In genomic region chr7:4125306-4125705, GRCm38 (mm10) we compare ENCODE assay signal across 10 mouse cellular contexts. TPM values are rescaled to one million over a fixed set of nuclear protein-coding genes. Genes with fewer than 3 reads are reported as not detected.
DNase-seq lines count a peak whose midpoint lies in the region; ATAC-seq and TF ChIP-seq lines count a peak whose summit lies in the region.
"Had no signal": no experiment of that assay in that cellular context is flagged by ENCODE, and none has a peak within 500 bp of the region (broad histone marks: within the 10 kb centered on the region; RNA-seq: fewer than 3 reads in every experiment).

No protein-coding gene starts in this region.

- no peak for ATAC-seq in forebrain, embryonic 12.5 days (ENCODE audit: low FRiP score)
- ATAC-seq in midbrain, embryonic 11.5 days (ENCODE audit: low FRiP score), result no peak
- ATAC-seq: Patski had no signal

- DNase-seq in cerebellum, adult 2 months, result peak in 1 of 2 experiments; percentile 24
- DNase-seq in cerebellum, postnatal 36 days, result no peak
- peak; percentile 53 for DNase-seq in midbrain, embryonic 11.5 days (ENCODE audit: low spot score, missing footprints)
- no peak for DNase-seq in embryo, embryonic 10 days (ENCODE audit: low spot score)
- DNase-seq in kidney, postnatal 14 days, result no peak
- no peak for DNase-seq in spleen, postnatal 10 days (ENCODE audit: low spot score in 2 of 2)

- peak overlapping the region; percentile 53 for H3K27ac ChIP-seq in cerebellum, adult 2 months (ENCODE audit: insufficient read depth, low read length)
- peak overlapping the region; percentile 94 for H3K27ac ChIP-seq in forebrain, embryonic 12.5 days
- H3K27ac ChIP-seq in midbrain, embryonic 11.5 days (ENCODE audit: low read depth, low read length), result peak overlapping the region; percentile 97
- H3K27ac ChIP-seq: embryonic facial prominence, embryonic 15.5 days had no signal

- no peak for TF ChIP-seq POLR2A in cerebellum, adult 2 months (IDR thresholded peaks at IDR 0.05; ENCODE audit: borderline replicate concordance, insufficient read depth, low read length)

- 34% methylated on average over 9 of the region's 9 CpGs for WGBS in cerebellum, adult 2 months
- 23% methylated on average over 9 of the region's 9 CpGs for WGBS in forebrain, embryonic 12.5 days
- WGBS in midbrain, embryonic 11.5 days, result 22% methylated on average over 9 of the region's 9 CpGs

- no peaks in the 10 kb centered on the region for H3K27me3 ChIP-seq in cerebellum, adult 2 months (ENCODE audit: control insufficient read depth, insufficient read depth, low read length)
- no peaks in the 10 kb centered on the region for H3K27me3 ChIP-seq in E14TG2a.4 (ENCODE audit: insufficient read depth, low read length)
- H3K27me3 ChIP-seq in forebrain, embryonic 12.5 days, result no peaks in the 10 kb centered on the region
- H3K27me3 ChIP-seq in midbrain, embryonic 11.5 days (ENCODE audit: control insufficient read depth, insufficient read depth, low read length), result no peaks in the 10 kb centered on the region
- H3K27me3 ChIP-seq: Patski had no signal

- no peaks in the 10 kb centered on the region for H3K9me3 ChIP-seq in E14TG2a.4 (ENCODE audit: low read length)
- no peaks in the 10 kb centered on the region for H3K9me3 ChIP-seq in forebrain, embryonic 12.5 days
- no peaks in the 10 kb centered on the region for H3K9me3 ChIP-seq in midbrain, embryonic 11.5 days (ENCODE audit: control insufficient read depth, low read length)
- H3K9me3 ChIP-seq: embryonic facial prominence, embryonic 15.5 days had no signal

- H3K4me2 ChIP-seq in forebrain, embryonic 12.5 days, result peak overlapping the region; percentile 65
- H3K4me2 ChIP-seq in midbrain, embryonic 11.5 days, result peak overlapping the region; percentile 34

- no peak for TF ChIP-seq CTCF in cerebellum, adult 2 months (IDR thresholded peaks at IDR 0.05; ENCODE audit: borderline replicate concordance, insufficient read depth, low read depth, low read length)
- peak; percentile 21 for TF ChIP-seq CTCF in E14TG2a.4 (conservative IDR thresholded peaks at IDR 0.05; ENCODE audit: low read length)

- H3K36me3 ChIP-seq in E14TG2a.4 (ENCODE audit: insufficient read depth, low read length), result peaks cover 38% of the 10 kb centered on the region
- H3K36me3 ChIP-seq in forebrain, embryonic 12.5 days (replicated peaks), result peaks cover 51% of the 10 kb centered on the region
- peaks cover 4% of the 10 kb centered on the region; the same call in 1 of the 2 replicates for H3K36me3 ChIP-seq in midbrain, embryonic 11.5 days (ENCODE audit: control insufficient read depth, insufficient read depth, low read length)
- H3K36me3 ChIP-seq: embryonic facial prominence, embryonic 15.5 days had no signal

- peak overlapping the region; percentile 44 for H3K9ac ChIP-seq in forebrain, embryonic 12.5 days
- H3K9ac ChIP-seq in midbrain, embryonic 11.5 days (ENCODE audit: low read length), result peak overlapping the region; percentile 49
- H3K9ac ChIP-seq: embryonic facial prominence, embryonic 15.5 days had no signal

- H3K4me3 ChIP-seq in cerebellum, adult 2 months (replicated peaks; ENCODE audit: insufficient read depth, low read depth, low read length), result no peak overlapping the region
- H3K4me3 ChIP-seq in E14TG2a.4 (replicated peaks; ENCODE audit: low read length), result peak overlapping the region; percentile 75
- peak overlapping the region; percentile 25 for H3K4me3 ChIP-seq in forebrain, embryonic 12.5 days (replicated peaks)
- H3K4me3 ChIP-seq in midbrain, embryonic 11.5 days (ENCODE audit: low read depth, low read length), result no peak overlapping the region
- H3K4me3 ChIP-seq: embryonic facial prominence, embryonic 15.5 days had no signal

- H3K4me1 ChIP-seq in cerebellum, adult 2 months (ENCODE audit: control insufficient read depth, insufficient read depth, low read length), result peaks cover 33% of the 10 kb centered on the region
- H3K4me1 ChIP-seq in E14TG2a.4 (replicated peaks; ENCODE audit: low read depth, low read length), result peaks cover 97% of the 10 kb centered on the region
- H3K4me1 ChIP-seq in forebrain, embryonic 12.5 days, result peaks cover 63% of the 10 kb centered on the region
- peaks cover 46% of the 10 kb centered on the region for H3K4me1 ChIP-seq in midbrain, embryonic 11.5 days (ENCODE audit: control insufficient read depth, insufficient read depth, low read length)

RNA-seq across cellular contexts. Expression of gene Ttyh1, which starts 6.1 kb away (rescaled TPM):
- polyA plus RNA-seq in cerebellum, adult 2 months (2012; rRNA removed), result 626 and 638 TPM in 2 replicates
- polyA plus RNA-seq in forebrain, embryonic 12.5 days (2016; fragmentation: Nextera tagmentation; extraction: Ambion mirVana), result 131 and 143 TPM in 2 replicates
- polyA plus RNA-seq in midbrain, embryonic 11.5 days (2014; fragmentation: Nextera tagmentation; extraction: Ambion mirVana), result 33.8 and 43.6 TPM in 2 replicates

RNA-seq across cellular contexts. Expression of gene Leng8, which starts 11.5 kb away (rescaled TPM):
- polyA plus RNA-seq in cerebellum, adult 2 months (2012; rRNA removed), result 587 and 614 TPM in 2 replicates
- polyA plus RNA-seq in forebrain, embryonic 12.5 days (2016; fragmentation: Nextera tagmentation; extraction: Ambion mirVana), result 104 and 115 TPM in 2 replicates
- 44.4 and 45.6 TPM in 2 replicates for polyA plus RNA-seq in midbrain, embryonic 11.5 days (2014; fragmentation: Nextera tagmentation; extraction: Ambion mirVana)

RNA-seq across cellular contexts. Expression of gene Leng9, which starts 24.9 kb away (rescaled TPM):
- polyA plus RNA-seq in cerebellum, adult 2 months (2012; rRNA removed), result 8.8 and 9.7 TPM in 2 replicates
- 3.0 TPM in 2 replicates for polyA plus RNA-seq in forebrain, embryonic 12.5 days (2016; fragmentation: Nextera tagmentation; extraction: Ambion mirVana)
- 1.5 and 2.0 TPM in 2 replicates for polyA plus RNA-seq in midbrain, embryonic 11.5 days (2014; fragmentation: Nextera tagmentation; extraction: Ambion mirVana)

RNA-seq across cellular contexts. Expression of gene Cdc42ep5, which starts 39.4 kb away (rescaled TPM):
- 1.6 and 2.7 TPM in 2 replicates for polyA plus RNA-seq in cerebellum, adult 2 months (2012; rRNA removed)
- polyA plus RNA-seq in forebrain, embryonic 12.5 days (2016; fragmentation: Nextera tagmentation; extraction: Ambion mirVana), result 11.3 and 14.0 TPM in 2 replicates
- polyA plus RNA-seq in midbrain, embryonic 11.5 days (2014; fragmentation: Nextera tagmentation; extraction: Ambion mirVana), result 15.6 and 17.4 TPM in 2 replicates

Comparison
In these comparisons a context has a peak if more than half of its experiments do, and no peak if none do; other contexts are left out.
1. H3K4me3 ChIP-seq: peak in E14TG2a.4 (single experiment) and forebrain, embryonic 12.5 days (single experiment); none in cerebellum, adult 2 months (single experiment) and midbrain, embryonic 11.5 days (single experiment).
2. Peak in every context shown above with its lines, with median percentiles within 50 percentile points of each other: H3K27ac ChIP-seq.